Mouse (Mus musculus) stomach, postnatal 0 days (tissue): ENCODE measurements around the gene Tmem214.

Experiments used
- CTCF ChIP-seq: IDR thresholded peaks from 2 replicates; pipeline ENCODE4 v1.5.1; 2016; ENCODE audit warnings: antibody characterized with exemption, low read depth, mild to moderate bottlenecking, moderate library complexity
- EP300 ChIP-seq: optimal IDR thresholded peaks from 2 replicates; pipeline ENCODE3; 2016; ENCODE audit warnings: antibody characterized with exemption

DNA sequence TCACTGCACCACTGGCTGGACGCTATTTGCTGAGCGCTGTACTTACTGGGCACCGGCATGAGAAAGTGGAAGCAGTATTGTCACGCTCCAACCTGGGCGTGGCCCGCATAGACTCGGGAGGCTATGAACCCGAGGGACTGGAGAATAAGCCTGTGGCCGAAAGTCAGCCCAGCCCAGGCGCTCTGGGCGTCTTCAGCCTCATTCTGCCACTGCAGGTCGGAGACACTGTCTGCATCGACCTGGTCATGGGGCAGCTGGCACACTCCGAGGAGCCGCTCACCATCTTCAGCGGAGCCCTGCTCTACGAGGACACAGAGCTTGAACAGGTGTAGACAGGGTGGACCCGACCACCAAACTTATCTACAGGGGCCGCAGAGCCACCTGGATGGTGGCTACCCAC, 52.8 kb downstream of the Tmem214 start:
- TF ChIP-seq CTCF (no peak), EP300 (no peak)
